Mouse (Mus musculus) erythroblast, embryonic 14.5 days (primary cell): Measurements from ENCODE around the gene Tmem59l.

Experiments
- GATA1 ChIP-seq: IDR thresholded peaks from 2 replicates; pipeline ENCODE4 v1.6.1; 2012; ENCODE audit warnings: low read length, inconsistent platforms, mixed read lengths
- TAL1 ChIP-seq: IDR thresholded peaks from 3 replicates; pipeline ENCODE4 v1.6.1; 2012; ENCODE audit warnings: low read length, inconsistent platforms, mixed read lengths

DNA sequence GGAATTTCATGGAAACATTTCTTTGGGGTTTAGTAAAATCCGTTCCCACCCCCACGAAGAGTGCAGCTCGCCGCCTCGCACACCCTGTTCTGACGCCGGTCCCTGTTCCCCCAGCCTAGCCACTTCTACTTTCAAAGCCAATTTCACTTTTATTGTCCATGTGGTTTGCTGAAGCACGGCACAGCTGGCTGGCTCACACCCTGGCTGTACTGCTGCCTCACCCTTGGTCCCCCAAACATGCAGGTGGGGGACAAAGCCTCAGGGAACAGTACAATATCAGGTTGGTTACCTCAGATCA, 24.7 kb downstream of the Tmem59l start:
- TF ChIP-seq TAL1 (no peak), GATA1 (no peak)
